Mouse (Mus musculus) cerebellum, adult 2 months (tissue): ENCODE data around the gene Atcay.

Source experiments
- CTCF ChIP-seq: fragments of 200-500 bp; IDR thresholded peaks from 2 replicates; pipeline ENCODE4 v1.5.1; 2011; ENCODE audit warnings: low read depth, mild to moderate bottlenecking, control low read depth, low read length, moderate library complexity, borderline replicate concordance; ENCODE audit not compliant: insufficient read depth
- POLR2A ChIP-seq: fragments of 200-500 bp; IDR thresholded peaks from 2 replicates; pipeline ENCODE4 v1.6.1; 2011; ENCODE audit warnings: low read length, control low read depth, borderline replicate concordance; ENCODE audit not compliant: insufficient read depth

DNA sequence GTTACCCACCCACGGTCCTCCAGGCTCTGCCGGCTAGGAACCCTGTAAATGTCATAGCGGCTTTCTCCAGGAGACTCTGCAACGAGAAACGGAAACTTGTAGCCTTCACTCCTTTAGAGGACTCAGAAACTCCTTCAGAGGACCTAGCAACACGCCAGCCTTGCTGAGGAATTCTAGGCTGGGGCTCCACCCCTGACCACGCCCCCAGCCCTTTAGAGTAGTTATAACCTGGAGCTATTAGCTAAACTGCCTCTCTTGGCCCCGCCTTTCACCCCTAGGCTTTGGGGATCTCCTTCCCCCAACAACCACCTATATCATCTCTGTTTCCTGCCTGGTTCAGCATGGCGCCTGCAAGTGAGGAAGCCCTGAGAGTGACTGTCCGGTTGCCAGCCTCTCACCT is 48.9 kb upstream of the Atcay start:
- TF ChIP-seq POLR2A: no peak
- TF ChIP-seq CTCF: no peak
